Mouse (Mus musculus) ES-Bruce4 (cell line): ENCODE measurements at regions not wholly inside any gene's neighbourhood (a gene's known extent, or its start where the extent isn't known, plus 50 kb on each side); places are given as distances from the start of the nearest gene placed in this dataset.

Experiments
- CTCF ChIP-seq: IDR thresholded peaks from one replicate; pipeline ENCODE4 v1.8.1; 2011; ENCODE audit warnings: low read depth, low read length
- POLR2A ChIP-seq: IDR thresholded peaks from one replicate; pipeline ENCODE4 v1.8.1; 2011; ENCODE audit warnings: low read length; ENCODE audit not compliant: insufficient read depth

DNA sequence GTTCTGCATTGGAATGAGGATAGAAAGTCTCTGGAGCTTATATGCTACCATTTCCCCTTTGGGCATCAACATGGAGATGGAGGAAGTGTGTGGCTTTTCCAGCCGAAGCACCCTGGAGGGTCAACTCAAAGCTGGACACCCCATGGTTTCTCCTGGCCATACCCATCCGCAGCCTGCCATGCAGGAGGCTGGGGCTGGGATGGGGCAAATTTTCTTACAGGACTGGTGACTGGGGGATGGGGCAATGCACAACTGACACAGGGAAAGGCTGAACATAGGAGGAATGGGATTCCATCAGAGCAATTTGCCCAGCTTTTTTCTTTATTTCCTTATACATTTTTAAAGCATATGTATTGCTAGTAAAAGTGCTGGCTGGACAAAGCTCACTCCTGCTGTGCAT, 414.4 kb upstream of the Camk1g start:
- TF ChIP-seq POLR2A (no peak), CTCF (no peak)
